Mouse (Mus musculus): ENCODE data around the gene Sucnr1.

GRCm38 (mm10) chr3:60097485-60097884 lies 15.8 kb downstream of the Sucnr1 start:
- TF ChIP-seq CTCF (IDR thresholded peaks at IDR 0.05; ENCODE audit: insufficient read depth, low read depth, low read length) (no peak), POLR2A (IDR thresholded peaks at IDR 0.05; ENCODE audit: insufficient read depth, low read depth, low read length) (no peak)
